Mouse (Mus musculus): ENCODE results near the gene Iffo2. TPM values are rescaled to one million over a fixed set of nuclear protein-coding genes. Genes with fewer than 3 reads are reported as not detected.

The Iffo2 gene
- polyA plus RNA-seq, 1 experiment from 2014 or later, result 6.1 TPM

DNA sequence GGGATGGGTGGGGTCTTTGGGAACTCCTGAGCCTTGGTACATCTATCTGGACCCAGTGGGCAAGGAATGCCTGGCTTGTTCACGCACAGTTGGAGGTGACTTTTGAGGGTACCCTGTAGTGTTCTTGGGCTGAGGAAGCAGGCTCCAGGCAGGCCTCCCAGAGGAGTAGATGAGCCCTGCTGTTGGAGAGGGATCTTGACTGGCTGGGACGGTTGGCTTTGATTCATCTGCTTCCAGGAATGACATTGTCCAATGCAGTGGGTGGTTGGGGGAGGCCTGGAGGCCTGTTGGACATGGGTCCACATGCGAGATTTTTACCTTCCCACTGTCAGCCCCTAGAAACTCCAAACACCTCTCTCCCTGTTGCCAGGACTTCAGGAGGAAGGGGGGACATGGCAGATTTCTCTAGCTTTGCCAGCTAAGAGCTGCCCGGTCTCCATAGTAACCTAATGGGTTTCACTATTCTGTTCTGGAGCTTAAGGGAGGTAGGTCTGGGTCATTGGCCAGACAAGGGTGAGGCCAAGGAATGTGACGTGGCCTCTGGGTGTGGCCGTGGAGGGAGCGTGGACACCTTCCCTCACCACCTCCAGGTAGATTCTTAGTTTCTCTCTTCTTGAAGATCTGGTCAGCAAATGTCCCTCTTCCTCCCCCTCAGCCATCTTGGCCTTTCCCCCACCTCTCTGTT lies 101.4 kb downstream of the Iffo2 start:
- Histone ChIP-seq H3K27ac (no peak overlapping the region), H3K36me3 (no peaks in the 10 kb centered on the region), H3K9ac (no peak overlapping the region), H3K27me3 (no peaks in the 10 kb centered on the region), H3K4me1 (no peaks in the 10 kb centered on the region), H3K9me3 (no peaks in the 10 kb centered on the region), H3K4me3 (no peak overlapping the region), H3K4me2 (replicated peaks) (no peak overlapping the region)
- 86% methylated on average over 7 of the region's 7 CpGs for WGBS
- no peak for ATAC-seq (ENCODE audit: insufficient number of reproducible peaks, insufficient read depth, low FRiP score, low TSS enrichment)

DNA sequence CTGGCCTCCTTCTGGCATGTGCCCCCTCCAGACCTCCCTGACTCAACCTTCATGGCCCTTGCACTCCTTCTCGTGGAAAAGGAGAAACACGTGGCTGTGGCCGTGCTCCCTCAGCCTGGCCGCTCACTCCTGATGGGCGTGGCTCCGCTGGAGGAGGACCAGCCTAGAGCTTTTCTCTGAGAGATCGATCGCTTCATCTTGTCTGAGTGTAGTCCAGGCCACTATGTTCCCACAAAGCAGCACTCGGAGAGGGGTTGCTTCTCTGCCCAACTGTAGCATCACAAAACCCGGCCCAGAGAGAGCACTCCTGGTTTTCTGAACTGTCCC lies 101.9 kb downstream of the Iffo2 start:
- Histone ChIP-seq H3K4me2 (replicated peaks) (no peak overlapping the region), H3K4me1 (no peaks in the 10 kb centered on the region), H3K4me3 (no peak overlapping the region), H3K27ac (no peak overlapping the region), H3K9me3 (no peaks in the 10 kb centered on the region), H3K36me3 (no peaks in the 10 kb centered on the region), H3K27me3 (no peaks in the 10 kb centered on the region), H3K9ac (no peak overlapping the region)
- ATAC-seq (ENCODE audit: insufficient number of reproducible peaks, insufficient read depth, low FRiP score, low TSS enrichment), result no peak
- WGBS, result 77% methylated on average over 10 of the region's 10 CpGs

DNA sequence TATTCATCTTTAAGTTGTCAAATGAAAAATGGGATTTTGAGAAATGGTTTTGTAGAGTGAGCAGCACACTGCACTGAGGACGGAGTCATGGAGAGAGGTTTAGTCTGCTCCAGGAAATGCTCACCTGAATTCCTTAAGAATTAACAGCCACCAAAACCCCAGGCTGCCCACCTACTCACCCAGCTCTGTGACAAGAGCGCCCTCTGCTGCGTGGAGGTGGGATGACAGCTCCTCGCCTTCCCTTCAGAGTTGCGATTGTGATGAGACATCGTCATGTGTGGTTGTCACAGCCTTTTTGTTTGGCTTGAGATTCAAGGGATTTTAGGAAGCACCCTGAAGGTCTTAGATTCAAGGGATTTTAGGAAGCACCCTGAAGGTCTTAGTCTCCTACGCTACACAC lies 106.0 kb downstream of the Iffo2 start:
- H3K4me2 ChIP-seq (replicated peaks), result no peak overlapping the region
- no peak overlapping the region for H3K9ac ChIP-seq
- no peak overlapping the region for H3K4me3 ChIP-seq
- peaks cover 11% of the 10 kb centered on the region for H3K27me3 ChIP-seq
- H3K4me1 ChIP-seq, result peaks cover 3% of the 10 kb centered on the region
- H3K27ac ChIP-seq, result no peak overlapping the region
- H3K36me3 ChIP-seq, result peaks cover 8% of the 10 kb centered on the region; the same call in 1 of the 2 replicates
- 27% methylated on average over 7 of the region's 7 CpGs for WGBS
- no peak; the same call in 1 of the 2 replicates for ATAC-seq (ENCODE audit: insufficient number of reproducible peaks, insufficient read depth, low FRiP score, low TSS enrichment)
- no peaks in the 10 kb centered on the region for H3K9me3 ChIP-seq

DNA sequence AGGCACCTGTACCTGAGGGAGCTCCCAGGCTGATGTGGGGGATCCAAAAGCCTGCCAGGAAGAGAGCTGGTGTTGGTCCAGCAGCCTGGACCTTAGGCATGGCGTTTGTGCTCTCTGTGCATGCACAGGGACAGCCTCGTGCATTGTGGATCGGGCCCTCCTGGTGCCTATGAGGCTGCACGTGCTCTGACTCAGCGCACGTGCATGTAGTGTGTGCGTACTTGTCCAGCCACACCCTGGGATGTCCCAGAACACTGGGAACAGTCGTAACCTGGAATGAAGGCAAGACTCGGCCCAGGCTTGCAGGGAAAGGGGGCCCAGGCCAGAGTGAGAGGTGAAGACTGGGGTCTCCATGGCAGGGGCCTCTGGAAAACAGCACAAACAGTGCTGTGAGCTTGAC lies 107.5 kb downstream of the Iffo2 start:
- WGBS, result 86% methylated on average over 9 of the region's 9 CpGs
- H3K4me2 ChIP-seq (replicated peaks), result no peak overlapping the region
- no peak for ATAC-seq (ENCODE audit: insufficient number of reproducible peaks, insufficient read depth, low FRiP score, low TSS enrichment)
- no peak overlapping the region for H3K9ac ChIP-seq
- peaks cover 8% of the 10 kb centered on the region; the same call in 1 of the 2 replicates for H3K36me3 ChIP-seq
- no peak overlapping the region for H3K4me3 ChIP-seq
- no peak overlapping the region for H3K27ac ChIP-seq
- H3K9me3 ChIP-seq, result no peaks in the 10 kb centered on the region
- H3K27me3 ChIP-seq, result peaks cover 26% of the 10 kb centered on the region
- H3K4me1 ChIP-seq, result peaks cover 14% of the 10 kb centered on the region

DNA sequence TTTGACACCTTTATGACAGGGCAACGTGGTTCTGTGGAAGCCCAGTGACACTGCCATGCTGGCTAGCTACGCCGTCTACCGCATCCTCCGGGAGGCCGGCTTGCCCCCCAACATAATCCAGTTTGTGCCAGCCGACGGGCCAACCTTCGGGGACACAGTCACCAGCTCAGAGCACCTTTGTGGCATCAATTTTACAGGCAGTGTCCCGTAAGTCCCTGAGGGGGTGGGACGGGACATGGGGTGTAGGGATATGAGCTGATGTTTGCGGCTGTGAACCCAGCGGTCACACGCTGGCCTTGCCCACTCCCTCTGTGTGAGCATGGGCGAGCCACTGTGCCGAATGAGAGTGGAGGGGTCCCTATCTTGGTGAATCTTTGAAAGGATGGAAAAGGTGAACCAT lies 108.0 kb downstream of the Iffo2 start:
- no peak overlapping the region for H3K9ac ChIP-seq
- H3K27me3 ChIP-seq, result peaks cover 31% of the 10 kb centered on the region
- ATAC-seq (ENCODE audit: insufficient number of reproducible peaks, insufficient read depth, low FRiP score, low TSS enrichment), result no peak
- peaks cover 14% of the 10 kb centered on the region for H3K4me1 ChIP-seq
- no peaks in the 10 kb centered on the region for H3K9me3 ChIP-seq
- H3K4me3 ChIP-seq, result no peak overlapping the region
- WGBS, result 93% methylated on average over 16 of the region's 16 CpGs
- H3K4me2 ChIP-seq (replicated peaks), result no peak overlapping the region
- peaks cover 8% of the 10 kb centered on the region; the same call in 1 of the 2 replicates for H3K36me3 ChIP-seq
- no peak overlapping the region for H3K27ac ChIP-seq

DNA sequence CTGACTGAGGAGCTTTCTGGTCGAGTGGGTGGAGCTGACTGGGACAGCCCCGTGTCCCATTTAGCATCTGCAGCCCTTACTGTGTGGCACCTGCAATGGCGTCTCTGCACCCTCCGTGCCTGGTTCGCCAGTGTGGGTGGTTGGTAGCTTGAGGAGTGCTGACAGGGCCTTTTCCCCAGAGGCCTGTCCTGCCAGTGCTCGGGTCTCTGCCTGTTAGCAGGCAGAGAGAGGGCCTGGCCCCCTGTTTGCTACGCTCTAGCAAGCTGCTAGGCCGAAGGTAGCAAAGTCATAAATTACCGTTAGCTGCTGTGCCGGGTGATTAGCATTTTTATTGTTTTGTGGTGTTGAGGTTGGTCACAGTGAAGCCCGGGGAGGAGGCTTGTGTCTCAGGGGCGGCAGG lies 109.5 kb downstream of the Iffo2 start:
- Histone ChIP-seq H3K27me3 (peaks cover 36% of the 10 kb centered on the region), H3K9ac (no peak overlapping the region), H3K4me3 (no peak overlapping the region), H3K4me1 (peaks cover 14% of the 10 kb centered on the region), H3K36me3 (peaks cover 10% of the 10 kb centered on the region; the same call in 1 of the 2 replicates), H3K4me2 (replicated peaks) (no peak overlapping the region), H3K27ac (no peak overlapping the region), H3K9me3 (no peaks in the 10 kb centered on the region)
- 51% methylated on average over 12 of the region's 12 CpGs for WGBS
- no peak for ATAC-seq (ENCODE audit: insufficient number of reproducible peaks, insufficient read depth, low FRiP score, low TSS enrichment)

DNA sequence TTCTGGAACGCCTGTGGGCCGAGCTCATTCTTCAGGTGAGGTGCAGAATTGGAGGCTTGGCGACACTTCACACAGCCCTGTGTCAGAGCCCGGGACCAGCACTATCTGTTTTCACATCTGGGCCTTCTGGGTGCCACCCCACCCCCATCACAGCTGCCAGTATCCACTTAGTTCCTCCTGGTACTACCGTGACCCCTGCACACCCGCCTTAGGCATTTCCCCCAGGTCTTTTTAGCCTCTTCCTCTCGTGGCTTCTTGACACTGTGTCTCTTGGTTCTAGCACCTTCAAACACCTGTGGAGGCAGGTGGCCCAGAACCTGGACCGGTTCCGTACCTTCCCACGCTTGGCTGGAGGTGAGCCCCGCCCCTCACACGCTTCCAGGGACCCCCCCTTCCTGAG lies 110.0 kb downstream of the Iffo2 start:
- Histone ChIP-seq H3K4me2 (replicated peaks) (no peak overlapping the region), H3K36me3 (peaks cover 13% of the 10 kb centered on the region; the same call in 1 of the 2 replicates), H3K4me3 (no peak overlapping the region), H3K9ac (no peak overlapping the region), H3K27me3 (peaks cover 36% of the 10 kb centered on the region), H3K27ac (no peak overlapping the region), H3K9me3 (no peaks in the 10 kb centered on the region), H3K4me1 (peaks cover 14% of the 10 kb centered on the region)
- WGBS, result 69% methylated on average over 12 of the region's 12 CpGs
- ATAC-seq (ENCODE audit: insufficient number of reproducible peaks, insufficient read depth, low FRiP score, low TSS enrichment), result no peak

DNA sequence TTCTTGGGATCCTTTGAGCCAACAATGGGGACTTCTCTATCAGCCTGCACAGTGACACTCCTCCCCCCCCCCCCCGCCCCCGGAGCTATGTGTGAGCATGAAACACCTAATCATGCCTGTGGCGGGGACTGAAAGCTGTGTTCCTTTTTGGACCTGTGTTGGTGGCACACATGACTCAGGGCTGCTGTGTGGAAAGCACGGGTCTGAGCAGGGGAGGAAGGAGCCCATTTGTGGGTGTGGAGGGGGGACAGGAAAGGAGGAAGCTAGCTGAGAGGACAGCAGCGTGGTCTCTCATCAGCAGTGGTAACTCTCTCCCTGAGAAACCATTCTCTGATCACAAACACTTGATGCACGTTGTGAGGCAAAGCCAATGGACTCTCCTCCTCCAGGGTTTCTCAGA lies 110.4 kb downstream of the Iffo2 start:
- no peak overlapping the region for H3K9ac ChIP-seq
- no peaks in the 10 kb centered on the region for H3K9me3 ChIP-seq
- 58% methylated on average over 6 of the region's 6 CpGs for WGBS
- no peak for ATAC-seq (ENCODE audit: insufficient number of reproducible peaks, insufficient read depth, low FRiP score, low TSS enrichment)
- no peak overlapping the region for H3K4me2 ChIP-seq (replicated peaks)
- peaks cover 14% of the 10 kb centered on the region for H3K4me1 ChIP-seq
- H3K27ac ChIP-seq, result no peak overlapping the region
- peaks cover 36% of the 10 kb centered on the region for H3K27me3 ChIP-seq
- peaks cover 13% of the 10 kb centered on the region; the same call in 1 of the 2 replicates for H3K36me3 ChIP-seq
- H3K4me3 ChIP-seq, result no peak overlapping the region

DNA sequence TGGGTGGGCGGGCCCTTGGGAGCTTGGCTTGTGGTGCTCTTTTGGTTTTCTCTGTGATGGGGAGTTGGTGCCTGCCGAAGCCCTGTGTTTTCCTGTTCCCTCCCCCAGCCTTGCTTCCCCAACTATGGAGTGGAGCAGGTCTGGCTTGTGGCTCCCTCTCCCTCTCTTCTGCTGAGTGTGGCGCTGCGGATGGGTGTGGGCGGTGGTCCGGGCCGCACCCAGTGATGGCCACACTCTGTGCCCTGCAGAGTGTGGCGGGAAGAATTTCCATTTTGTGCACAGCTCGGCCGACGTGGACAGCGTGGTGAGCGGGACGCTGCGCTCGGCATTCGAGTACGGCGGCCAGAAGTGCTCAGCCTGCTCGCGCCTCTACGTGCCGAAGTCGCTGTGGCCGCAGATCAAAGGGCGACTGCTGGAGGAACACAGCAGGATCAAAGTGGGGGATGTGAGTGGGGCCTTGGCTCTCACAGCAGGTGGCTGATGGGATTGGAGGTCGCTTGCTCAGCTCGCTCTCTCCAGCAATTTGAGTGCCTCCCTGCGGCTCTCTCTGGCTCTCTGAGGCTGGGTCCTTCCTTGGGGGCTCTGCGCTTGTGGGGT lies 111.6 kb downstream of the Iffo2 start:
- Histone ChIP-seq H3K36me3 (peaks cover 13% of the 10 kb centered on the region; the same call in 1 of the 2 replicates), H3K4me2 (replicated peaks) (peak overlapping the region; percentile 45), H3K9ac (0 out of 2 replicates have a peak overlapping the region, but pooled peaks have one; percentile 31), H3K9me3 (no peaks in the 10 kb centered on the region), H3K27ac (no peak overlapping the region), H3K4me3 (peak overlapping the region; percentile 13; the same call in 1 of the 2 replicates), H3K27me3 (peaks cover 36% of the 10 kb centered on the region), H3K4me1 (peaks cover 14% of the 10 kb centered on the region)
- ATAC-seq (ENCODE audit: insufficient number of reproducible peaks, insufficient read depth, low FRiP score, low TSS enrichment), result no peak
- WGBS, result 3% methylated on average over 30 of the region's 30 CpGs

DNA sequence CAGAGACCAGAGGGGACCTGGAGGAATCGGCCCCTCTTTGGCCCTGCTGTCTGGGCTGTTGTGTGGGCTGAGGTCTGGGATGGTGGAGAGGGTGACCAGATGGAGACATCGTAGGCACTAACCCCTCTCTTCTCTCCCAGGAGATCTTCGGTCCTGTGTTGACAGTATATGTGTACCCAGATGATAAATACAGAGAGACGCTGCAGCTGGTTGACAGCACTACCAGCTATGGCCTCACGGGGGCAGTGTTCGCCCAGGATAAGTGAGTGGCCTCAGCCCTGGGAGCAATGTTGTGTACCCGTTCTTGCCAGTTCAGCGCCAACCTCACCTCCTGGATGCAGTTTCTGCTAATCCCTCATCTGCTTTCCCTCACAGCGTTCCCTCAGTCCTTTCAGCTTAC lies 113.6 kb downstream of the Iffo2 start:
- Histone ChIP-seq H3K4me1 (peaks cover 14% of the 10 kb centered on the region), H3K9me3 (no peaks in the 10 kb centered on the region), H3K27me3 (peaks cover 36% of the 10 kb centered on the region), H3K27ac (no peak overlapping the region), H3K36me3 (peaks cover 14% of the 10 kb centered on the region), H3K9ac (no peak overlapping the region), H3K4me2 (replicated peaks) (no peak overlapping the region), H3K4me3 (no peak overlapping the region)
- ATAC-seq (ENCODE audit: insufficient number of reproducible peaks, insufficient read depth, low FRiP score, low TSS enrichment), result no peak
- WGBS, result 13% methylated on average over 9 of the region's 9 CpGs

DNA sequence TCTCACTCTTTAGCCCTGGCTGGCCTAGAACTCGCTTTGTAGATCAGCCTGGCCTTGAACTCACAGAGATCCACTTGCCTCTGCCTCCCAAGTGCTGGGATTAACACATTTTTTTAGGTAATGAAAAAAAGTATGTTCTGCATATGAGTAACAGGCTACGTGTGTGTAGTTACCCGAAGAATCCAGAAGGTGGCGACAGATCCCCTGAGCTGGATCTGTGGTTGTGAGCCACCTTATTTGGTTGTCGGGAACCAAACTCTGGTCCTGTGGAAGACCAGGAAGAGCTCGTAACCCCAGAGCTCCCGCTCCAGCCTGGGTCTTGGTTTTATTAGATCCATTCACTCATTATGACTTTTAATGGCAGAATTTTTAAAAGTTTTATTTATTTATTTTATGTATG lies 116.6 kb downstream of the Iffo2 start:
- WGBS, result 81% methylated on average over 7 of the region's 7 CpGs

DNA sequence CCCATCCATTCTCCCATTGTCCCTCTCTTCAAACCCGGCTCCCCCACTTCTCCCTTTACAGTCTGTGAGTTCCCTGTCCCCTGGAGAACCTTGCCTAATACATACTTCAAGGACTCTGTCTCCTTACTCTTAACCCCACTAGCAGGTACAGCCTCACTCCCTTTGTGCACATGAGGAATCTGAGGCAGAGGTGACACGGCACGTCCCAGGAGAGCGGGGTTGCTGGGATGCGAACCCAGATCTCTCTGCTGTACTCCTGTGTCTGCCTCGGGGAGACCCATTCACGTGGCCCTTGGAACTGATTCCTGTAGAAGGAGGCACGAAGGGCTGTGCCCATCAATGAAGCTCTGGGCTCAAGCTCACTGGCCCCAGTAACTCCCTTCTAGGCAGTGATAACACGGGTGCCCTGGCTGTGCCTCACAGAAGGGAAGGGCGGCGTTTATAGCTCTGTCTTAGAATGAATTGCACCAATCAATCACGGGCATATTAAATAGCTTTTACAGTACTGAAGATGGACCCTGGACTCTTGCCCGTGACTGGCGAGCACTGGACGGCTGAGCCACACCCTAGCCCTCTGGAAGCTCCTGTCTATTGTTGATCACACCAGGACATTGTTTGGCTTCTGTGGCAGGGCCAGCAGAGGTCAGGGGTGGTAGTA lies 119.9 kb downstream of the Iffo2 start:
- no peaks in the 10 kb centered on the region for H3K9me3 ChIP-seq
- H3K4me2 ChIP-seq (replicated peaks), result no peak overlapping the region
- 0 out of 2 replicates have a peak, but pooled peaks cover 2% of the 10 kb centered on the region for H3K27me3 ChIP-seq
- H3K4me3 ChIP-seq, result no peak overlapping the region
- 83% methylated on average over 15 of the region's 15 CpGs for WGBS
- peaks cover 9% of the 10 kb centered on the region for H3K36me3 ChIP-seq
- no peak overlapping the region for H3K9ac ChIP-seq
- ATAC-seq (ENCODE audit: insufficient number of reproducible peaks, insufficient read depth, low FRiP score, low TSS enrichment), result no peak
- H3K4me1 ChIP-seq, result no peaks in the 10 kb centered on the region
- H3K27ac ChIP-seq, result no peak overlapping the region

More for the DNA sequence above, 116.6 kb downstream of the Iffo2 start:
- Histone ChIP-seq H3K9ac (no peak overlapping the region), H3K4me3 (no peak overlapping the region), H3K27ac (no peak overlapping the region), H3K4me2 (replicated peaks) (no peak overlapping the region), H3K9me3 (no peaks in the 10 kb centered on the region), H3K4me1 (peaks cover 6% of the 10 kb centered on the region; the same call in 1 of the 2 replicates), H3K27me3 (peaks cover 19% of the 10 kb centered on the region), H3K36me3 (peaks cover 14% of the 10 kb centered on the region)
- no peak for ATAC-seq (ENCODE audit: insufficient number of reproducible peaks, insufficient read depth, low FRiP score, low TSS enrichment)
